Mouse (Mus musculus) stomach, postnatal 0 days (tissue): Measurements from ENCODE around the gene Gkn3.

Experiments
- CTCF ChIP-seq: IDR thresholded peaks from 2 replicates; pipeline ENCODE4 v1.5.1; 2016; ENCODE audit warnings: antibody characterized with exemption, low read depth, mild to moderate bottlenecking, moderate library complexity
- EP300 ChIP-seq: optimal IDR thresholded peaks from 2 replicates; pipeline ENCODE3; 2016; ENCODE audit warnings: antibody characterized with exemption

DNA sequence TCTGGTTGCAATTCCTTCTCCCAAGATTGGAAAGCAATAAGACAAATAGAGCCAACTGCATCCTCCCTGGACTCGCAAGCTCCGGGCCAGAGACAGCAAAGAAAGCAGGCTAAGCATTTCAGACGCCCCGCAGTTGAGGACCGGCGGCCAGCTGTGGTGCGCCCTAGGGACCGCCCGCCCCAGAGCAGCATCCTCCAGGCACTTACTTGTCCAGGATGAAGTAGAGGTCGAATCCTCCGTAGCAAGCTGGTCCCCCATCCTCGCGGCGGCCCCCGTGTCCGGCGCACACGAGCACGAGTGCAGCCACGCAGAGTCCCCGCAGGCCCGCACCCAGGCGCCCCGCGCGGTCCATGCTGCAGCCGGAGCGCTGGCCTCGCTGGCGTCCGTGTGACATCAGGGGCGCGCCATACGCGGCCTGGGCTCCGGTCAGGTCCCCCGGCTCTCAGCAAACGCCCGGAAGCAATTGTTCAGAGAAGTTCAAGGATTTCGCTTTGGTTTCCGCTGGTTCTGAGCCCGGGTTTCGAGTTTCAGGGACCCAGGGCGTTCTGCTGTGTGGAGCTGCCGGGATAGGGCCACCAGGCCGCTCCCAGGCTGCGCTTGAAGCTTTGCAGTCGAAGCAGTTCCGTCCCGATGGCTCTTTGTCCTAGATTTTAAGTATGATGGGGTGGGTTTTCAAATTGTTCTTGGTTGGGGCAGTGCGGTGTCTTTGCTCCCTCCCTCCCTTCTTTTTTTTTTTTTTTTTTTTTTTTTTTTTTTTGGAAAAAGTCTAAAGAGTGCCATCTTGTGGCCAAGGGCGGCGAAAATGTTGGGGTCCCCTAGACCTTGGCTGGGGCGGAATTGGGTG is 53.4 kb downstream of the Gkn3 start, which contains the start of gene Antxr1:
- TF ChIP-seq CTCF (peak; percentile 67), EP300 (peak; percentile 63)
